Mouse (Mus musculus): ENCODE measurements around the gene Mlx.

Gene Mlx

GRCm38 (mm10) chr11:101140164-101140819 is 53.2 kb downstream of the Mlx start:
- peak; percentile 52 to 68 for DNase-seq

GRCm38 (mm10) chr11:101141088-101141487 is 54.0 kb downstream of the Mlx start:
- DNase-seq: no peak

All from lung, postnatal 4 days (tissue).